Mouse (Mus musculus) G1E (cell line): ENCODE measurements around the gene Mpi. TPM values are rescaled to one million over a fixed set of nuclear protein-coding genes. Genes with fewer than 3 reads are reported as not detected.

Experiments
- ATAC-seq: 2 replicates; pipeline ENCODE4 v1.8.0; 2016; ENCODE audit warnings: mild to moderate bottlenecking; ENCODE audit not compliant: insufficient number of reproducible peaks, poor library complexity, low FRiP score, severe bottlenecking; ENCODE audit errors: extremely low read depth
- DNase-seq: peaks from one replicate; pipeline ENCODE4 v3.0.0; 2012; ENCODE audit warnings: low spot score
- H3K27me3 ChIP-seq: 2 replicates; pipeline ENCODE4 v1.6.1; 2012; ENCODE audit warnings: mild to moderate bottlenecking, low read length, inconsistent platforms; ENCODE audit not compliant: insufficient read depth
- H3K36me3 ChIP-seq: replicated peaks from 2 replicates; pipeline ENCODE3; 2012; ENCODE audit warnings: mild to moderate bottlenecking, inconsistent platforms
- H3K4me1 ChIP-seq: 2 replicates; pipeline ENCODE4 v1.6.1; 2012; ENCODE audit warnings: low read depth, low read length, inconsistent platforms, mixed read lengths; ENCODE audit not compliant: insufficient read depth
- H3K4me3 ChIP-seq: 2 replicates; pipeline ENCODE4 v1.5.1; 2012; ENCODE audit warnings: low read depth, mild to moderate bottlenecking, inconsistent platforms, low read length, moderate library complexity, mixed read lengths
- H3K9me3 ChIP-seq: replicated peaks from 2 replicates; pipeline ENCODE4 v1.6.1; 2012; ENCODE audit warnings: inconsistent platforms
- CTCF ChIP-seq: IDR thresholded peaks from 2 replicates; pipeline ENCODE4 v1.5.1; 2012; ENCODE audit warnings: low read depth, low read length, inconsistent platforms, mixed read lengths
- GATA1 ChIP-seq: IDR thresholded peaks from 2 replicates; pipeline ENCODE4 v1.6.1; 2012; ENCODE audit warnings: borderline replicate concordance, low read length, inconsistent platforms, mixed read lengths
- GATA2 ChIP-seq: IDR thresholded peaks from 2 replicates; pipeline ENCODE4 v1.6.1; 2012; ENCODE audit warnings: low read depth, low read length, inconsistent platforms, borderline replicate concordance
- POLR2AphosphoS5 ChIP-seq: IDR thresholded peaks from 2 replicates; pipeline ENCODE4 v1.6.1; 2012; ENCODE audit warnings: low read depth, low read length, inconsistent platforms; ENCODE audit not compliant: insufficient replicate concordance
- TAL1 ChIP-seq: conservative IDR thresholded peaks from 2 replicates; pipeline ENCODE4 v1.6.1; 2012; ENCODE audit warnings: low read depth, low read length, inconsistent platforms, mixed read lengths
- polyA plus RNA-seq: library from polyadenylated mRNA; stranded (reverse); fragments of >175 nt; gene quantifications from 2 replicates; pipeline ENCODE4 v1.2.3, GENCODE M21; 2012
- total RNA-seq, 2 experiments: library from RNA; stranded (forward) in 1 of 2; stranded (reverse) in 1 of 2; fragments of 200-1000 nt in 1 of 2; fragments of >200 nt in 1 of 2; fragmentation: Nextera tagmentation in 1 of 2; gene quantifications; 2 replicates each; pipeline ENCODE4 v1.2.3; 2014 to 2017

Mpi gene
- total and polyA plus RNA-seq, 3 experiments, result 4.4 to 12.5 (median 12.3) TPM

GRCm38 (mm10) chr9:57501452-57501851 is 51.1 kb downstream of the Mpi start:
- H3K27me3 ChIP-seq, result peaks cover 56% of the 10 kb centered on the region
- H3K9me3 ChIP-seq, result peaks cover 8% of the 10 kb centered on the region
- no peak overlapping the region for H3K4me3 ChIP-seq
- no peak for DNase-seq
- no peak for ATAC-seq
- no peaks in the 10 kb centered on the region for H3K36me3 ChIP-seq
- peaks cover 52% of the 10 kb centered on the region for H3K4me1 ChIP-seq
- no peak for TF ChIP-seq POLR2AphosphoS5
- TF ChIP-seq GATA1, result no peak
- no peak for TF ChIP-seq GATA2
- no peak for TF ChIP-seq TAL1
- TF ChIP-seq CTCF, result no peak

- no peaks in the 10 kb centered on the region for H3K36me3 ChIP-seq
- H3K4me3 ChIP-seq, result no peak overlapping the region
- TF ChIP-seq GATA1 (no peak), POLR2AphosphoS5 (no peak), CTCF (no peak), TAL1 (no peak), GATA2 (no peak)
- H3K4me1 ChIP-seq, result peaks cover 31% of the 10 kb centered on the region
- peaks cover 43% of the 10 kb centered on the region for H3K27me3 ChIP-seq
- no peak for DNase-seq
- no peaks in the 10 kb centered on the region for H3K9me3 ChIP-seq
- no peak for ATAC-seq
Measured at GRCm38 (mm10) chr9:57498536-57498935, 54.0 kb downstream of the Mpi start.

GRCm38 (mm10) chr9:57497236-57497635 is 55.3 kb downstream of the Mpi start:
- TF ChIP-seq CTCF (no peak), GATA1 (no peak), TAL1 (no peak), POLR2AphosphoS5 (no peak), GATA2 (no peak)
- DNase-seq (no peak), ATAC-seq (no peak)
- Histone ChIP-seq H3K4me3 (no peak overlapping the region), H3K27me3 (peaks cover 31% of the 10 kb centered on the region), H3K9me3 (no peaks in the 10 kb centered on the region), H3K36me3 (no peaks in the 10 kb centered on the region), H3K4me1 (peaks cover 22% of the 10 kb centered on the region)

- ATAC-seq, result no peak
Measured at GRCm38 (mm10) chr9:57494970-57495369, 57.6 kb downstream of the Mpi start.

More at GRCm38 (mm10) chr9:57494970-57495369, 57.6 kb downstream of the Mpi start:
- no peak overlapping the region for H3K4me3 ChIP-seq
- TF ChIP-seq GATA1 (no peak), GATA2 (no peak), TAL1 (no peak), POLR2AphosphoS5 (no peak), CTCF (no peak)
- H3K27me3 ChIP-seq, result peaks cover 16% of the 10 kb centered on the region
- DNase-seq, result no peak
- peaks cover 10% of the 10 kb centered on the region; the same call in 1 of the 2 replicates for H3K9me3 ChIP-seq
- no peaks in the 10 kb centered on the region for H3K36me3 ChIP-seq
- H3K4me1 ChIP-seq, result peaks cover 22% of the 10 kb centered on the region

Other genes with a start within 250 kb of the Mpi start
- gene Ppcdc, start 112.6 kb downstream of the Mpi start, total RNA-seq (2014; fragmentation: Nextera tagmentation), result 55.0 and 58.6 TPM in 2 replicates
- gene Ppcdc, start 112.6 kb downstream of the Mpi start, total RNA-seq (2017), result 26.0 and 29.9 TPM in 2 replicates
- gene Ppcdc, start 112.6 kb downstream of the Mpi start, polyA plus RNA-seq, result 3.0 and 8.5 TPM in 2 replicates
- not detected in 2 replicates for gene Scamp5, start 84.7 kb downstream of the Mpi start, total RNA-seq (2014; fragmentation: Nextera tagmentation)
- gene Scamp5, start 84.7 kb downstream of the Mpi start, total RNA-seq (2017), result 0.22 and 0.29 TPM in 2 replicates
- 0.21 and 0.22 TPM in 2 replicates for gene Scamp5, start 84.7 kb downstream of the Mpi start, polyA plus RNA-seq
- gene Rpp25, start 48.7 kb downstream of the Mpi start, total RNA-seq (2014; fragmentation: Nextera tagmentation), result 10.8 and 17.4 TPM in 2 replicates
- 2.9 and 5.4 TPM in 2 replicates for gene Rpp25, start 48.7 kb downstream of the Mpi start, total RNA-seq (2017)
- gene Rpp25, start 48.7 kb downstream of the Mpi start, polyA plus RNA-seq, result 5.4 and 6.2 TPM in 2 replicates
- gene Cox5a, start 31.5 kb downstream of the Mpi start, total RNA-seq (2014; fragmentation: Nextera tagmentation), result 88.8 and 106 TPM in 2 replicates
- gene Cox5a, start 31.5 kb downstream of the Mpi start, total RNA-seq (2017), result 129 and 181 TPM in 2 replicates
- gene Cox5a, start 31.5 kb downstream of the Mpi start, polyA plus RNA-seq, result 455 and 528 TPM in 2 replicates
- gene Fam219b, start 15.2 kb downstream of the Mpi start, total RNA-seq (2014; fragmentation: Nextera tagmentation), result 8.1 and 9.5 TPM in 2 replicates
- gene Fam219b, start 15.2 kb downstream of the Mpi start, total RNA-seq (2017), result 12.2 and 15.5 TPM in 2 replicates
- 11.3 and 16.8 TPM in 2 replicates for gene Fam219b, start 15.2 kb downstream of the Mpi start, polyA plus RNA-seq
- gene Scamp2, start 8.2 kb upstream of the Mpi start, total RNA-seq (2014; fragmentation: Nextera tagmentation), result 18.0 and 26.6 TPM in 2 replicates
- gene Scamp2, start 8.2 kb upstream of the Mpi start, total RNA-seq (2017), result 16.6 and 19.4 TPM in 2 replicates
- gene Scamp2, start 8.2 kb upstream of the Mpi start, polyA plus RNA-seq, result 7.4 and 19.2 TPM in 2 replicates
- 14.1 and 14.3 TPM in 2 replicates for gene Ulk3, start 36.7 kb upstream of the Mpi start, total RNA-seq (2014; fragmentation: Nextera tagmentation)
- 10.0 and 10.5 TPM in 2 replicates for gene Ulk3, start 36.7 kb upstream of the Mpi start, total RNA-seq (2017)
- 3.3 and 3.4 TPM in 2 replicates for gene Ulk3, start 36.7 kb upstream of the Mpi start, polyA plus RNA-seq
- gene Cplx3, start 53.5 kb upstream of the Mpi start, total RNA-seq (2014; fragmentation: Nextera tagmentation), result not detected in 2 replicates
- gene Cplx3, start 53.5 kb upstream of the Mpi start, total RNA-seq (2017), result 0.11 TPM in 1 of 2 replicates, not detected in the other
- not detected in 2 replicates for gene Cplx3, start 53.5 kb upstream of the Mpi start, polyA plus RNA-seq
- not detected in 2 replicates for gene Lman1l, start 68.0 kb upstream of the Mpi start, total RNA-seq (2014; fragmentation: Nextera tagmentation)
- gene Lman1l, start 68.0 kb upstream of the Mpi start, total RNA-seq (2017), result not detected in 2 replicates
- gene Lman1l, start 68.0 kb upstream of the Mpi start, polyA plus RNA-seq, result not detected in 2 replicates
- gene Csk, start 100.9 kb upstream of the Mpi start, total RNA-seq (2014; fragmentation: Nextera tagmentation), result 118 and 125 TPM in 2 replicates
- 151 and 154 TPM in 2 replicates for gene Csk, start 100.9 kb upstream of the Mpi start, total RNA-seq (2017)
- 311 and 332 TPM in 2 replicates for gene Csk, start 100.9 kb upstream of the Mpi start, polyA plus RNA-seq
- not detected in 2 replicates for gene Cyp1a2, start 130.9 kb upstream of the Mpi start, total RNA-seq (2014; fragmentation: Nextera tagmentation)
- gene Cyp1a2, start 130.9 kb upstream of the Mpi start, total RNA-seq (2017), result not detected in 2 replicates
- not detected in 2 replicates for gene Cyp1a2, start 130.9 kb upstream of the Mpi start, polyA plus RNA-seq
- not detected in 2 replicates for gene Cyp1a1, start 135.2 kb upstream of the Mpi start, total RNA-seq (2014; fragmentation: Nextera tagmentation)
- gene Cyp1a1, start 135.2 kb upstream of the Mpi start, total RNA-seq (2017), result not detected in 2 replicates
- gene Cyp1a1, start 135.2 kb upstream of the Mpi start, polyA plus RNA-seq, result not detected in 2 replicates
- gene Edc3, start 155.8 kb upstream of the Mpi start, total RNA-seq (2014; fragmentation: Nextera tagmentation), result 11.6 and 13.2 TPM in 2 replicates
- gene Edc3, start 155.8 kb upstream of the Mpi start, total RNA-seq (2017), result 5.7 and 5.9 TPM in 2 replicates
- gene Edc3, start 155.8 kb upstream of the Mpi start, polyA plus RNA-seq, result 9.5 and 9.8 TPM in 2 replicates
- gene Clk3, start 213.1 kb upstream of the Mpi start, total RNA-seq (2014; fragmentation: Nextera tagmentation), result 95.9 and 119 TPM in 2 replicates
- 53.8 and 56.8 TPM in 2 replicates for gene Clk3, start 213.1 kb upstream of the Mpi start, total RNA-seq (2017)
- gene Clk3, start 213.1 kb upstream of the Mpi start, polyA plus RNA-seq, result 33.0 and 36.9 TPM in 2 replicates